Mouse (Mus musculus) embryonic facial prominence, embryonic 13.5 days (tissue): ENCODE results near the gene Ranbp9. TPM values are rescaled to one million over a fixed set of nuclear protein-coding genes. Genes with fewer than 3 reads are reported as not detected.

Source experiments
- ATAC-seq: fragments of 200-750 bp; cut with Nextera tagmentation; 2 replicates; pipeline ENCODE4 v1.8.0; 2017; ENCODE audit warnings: low read depth; ENCODE audit not compliant: insufficient number of reproducible peaks, insufficient read depth, low FRiP score, low TSS enrichment
- H3K27ac ChIP-seq: fragments of 300-500 bp; sonication (generic); 2 replicates; pipeline ENCODE4 v1.5.1; 2015; ENCODE audit warnings: moderate library complexity, mild to moderate bottlenecking, inconsistent platforms
- H3K27me3 ChIP-seq: fragments of 300-500 bp; sonication (generic); 2 replicates; pipeline ENCODE4 v1.6.1; 2015; ENCODE audit warnings: mild to moderate bottlenecking, inconsistent platforms
- H3K36me3 ChIP-seq: fragments of 300-500 bp; sonication (generic); 2 replicates; pipeline ENCODE4 v1.6.1; 2015; ENCODE audit warnings: mild to moderate bottlenecking, inconsistent platforms
- H3K4me1 ChIP-seq: fragments of 300-500 bp; sonication (generic); 2 replicates; pipeline ENCODE4 v1.6.1; 2015; ENCODE audit warnings: inconsistent platforms
- H3K4me2 ChIP-seq: fragments of 300-500 bp; sonication (generic); 2 replicates; pipeline ENCODE4 v1.6.1; 2015; ENCODE audit warnings: moderate library complexity, mild to moderate bottlenecking, inconsistent platforms
- H3K4me3 ChIP-seq: fragments of 300-500 bp; sonication (generic); 2 replicates; pipeline ENCODE4 v1.5.1; 2015; ENCODE audit warnings: mild to moderate bottlenecking, inconsistent platforms
- H3K9ac ChIP-seq: fragments of 300-500 bp; sonication (generic); 2 replicates; pipeline ENCODE4 v1.6.1; 2015; ENCODE audit warnings: mild to moderate bottlenecking, inconsistent platforms
- H3K9me3 ChIP-seq: fragments of 300-500 bp; sonication (generic); 2 replicates; pipeline ENCODE4 v1.6.1; 2016; ENCODE audit warnings: inconsistent platforms
- WGBS: fragments of 180-500 bp; shearing (Covaris S2); methylation state at CpG from one replicate; pipeline ENCODE4 v1.1.7; 2015; ENCODE audit warnings: mixed read lengths; 5-methylcytosine and 5-hydroxymethylcytosine counted together
- polyA plus RNA-seq: library from polyadenylated mRNA; unstranded; fragments of >200 nt; fragmentation: Nextera tagmentation; extraction: Ambion mirVana; gene quantifications from 2 replicates; pipeline ENCODE4 v1.2.1, GENCODE M21; 2015

Ranbp9 gene
- polyA plus RNA-seq, 1 experiment from 2014 or later: 11.1 TPM

- no peak overlapping the region for H3K27ac ChIP-seq
- peaks cover 8% of the 10 kb centered on the region for H3K4me1 ChIP-seq
- WGBS: 92% methylated on average over 5 of the region's 5 CpGs
Observed at GRCm38 (mm10) chr13:43516119-43516518, 35.0 kb upstream of the Ranbp9 start.

GRCm38 (mm10) chr13:43514950-43515358 is 33.9 kb upstream of the Ranbp9 start:
- H3K4me2 ChIP-seq: no peak overlapping the region
- no peak overlapping the region for H3K27ac ChIP-seq
- H3K4me1 ChIP-seq: no peaks in the 10 kb centered on the region; the same call in none of the 2 replicates
- WGBS: 77% methylated on average over 8 of the region's 8 CpGs
- H3K4me3 ChIP-seq: no peak overlapping the region
- no peaks in the 10 kb centered on the region for H3K36me3 ChIP-seq
- H3K9me3 ChIP-seq: peaks cover 3% of the 10 kb centered on the region; the same call in 1 of the 2 replicates
- no peak overlapping the region for H3K9ac ChIP-seq
- ATAC-seq: no peak
- H3K27me3 ChIP-seq: no peaks in the 10 kb centered on the region

More at GRCm38 (mm10) chr13:43516119-43516518, 35.0 kb upstream of the Ranbp9 start:
- Histone ChIP-seq H3K9me3 (peaks cover 3% of the 10 kb centered on the region; the same call in 1 of the 2 replicates), H3K36me3 (no peaks in the 10 kb centered on the region), H3K4me2 (no peak overlapping the region), H3K4me3 (no peak overlapping the region), H3K27me3 (no peaks in the 10 kb centered on the region), H3K9ac (no peak overlapping the region)
- no peak for ATAC-seq

- Histone ChIP-seq H3K4me3 (no peak overlapping the region), H3K27me3 (no peaks in the 10 kb centered on the region), H3K27ac (no peak overlapping the region), H3K36me3 (no peaks in the 10 kb centered on the region), H3K4me1 (no peaks in the 10 kb centered on the region), H3K9me3 (peaks cover 3% of the 10 kb centered on the region; the same call in 1 of the 2 replicates), H3K9ac (no peak overlapping the region), H3K4me2 (no peak overlapping the region)
- 81% methylated on average over 3 of the region's 3 CpGs for WGBS
- ATAC-seq: no peak
Observed at GRCm38 (mm10) chr13:43512736-43513135, 31.7 kb upstream of the Ranbp9 start.

GRCm38 (mm10) chr13:43505798-43506197 is 24.7 kb upstream of the Ranbp9 start:
- no peaks in the 10 kb centered on the region for H3K36me3 ChIP-seq

GRCm38 (mm10) chr13:43503395-43503850 is 22.3 kb upstream of the Ranbp9 start:
- Histone ChIP-seq H3K27me3 (no peaks in the 10 kb centered on the region), H3K4me1 (peaks cover 17% of the 10 kb centered on the region), H3K36me3 (no peaks in the 10 kb centered on the region), H3K4me2 (peak overlapping the region; percentile 66), H3K9ac (peak overlapping the region; percentile 63), H3K9me3 (no peaks in the 10 kb centered on the region), H3K27ac (peak overlapping the region; percentile 62; the same call in 1 of the 2 replicates), H3K4me3 (peak overlapping the region; percentile 33)
- 0 out of 2 replicates have a peak, but pooled peaks have one; percentile 37 for ATAC-seq
- WGBS: 1% methylated on average over 19 of the region's 19 CpGs

More at GRCm38 (mm10) chr13:43505798-43506197, 24.7 kb upstream of the Ranbp9 start:
- no peak for ATAC-seq
- no peak overlapping the region for H3K4me3 ChIP-seq
- H3K27me3 ChIP-seq: no peaks in the 10 kb centered on the region
- no peak overlapping the region for H3K27ac ChIP-seq
- peaks cover 17% of the 10 kb centered on the region for H3K4me1 ChIP-seq
- no peak overlapping the region for H3K4me2 ChIP-seq
- no peak overlapping the region for H3K9ac ChIP-seq
- 91% methylated on average over 3 of the region's 3 CpGs for WGBS
- no peaks in the 10 kb centered on the region for H3K9me3 ChIP-seq

GRCm38 (mm10) chr13:43501601-43502000 is 20.5 kb upstream of the Ranbp9 start:
- H3K4me2 ChIP-seq: no peak overlapping the region
- 75% methylated on average over 5 of the region's 5 CpGs for WGBS

GRCm38 (mm10) chr13:43500483-43500850 is 19.4 kb upstream of the Ranbp9 start:
- H3K27ac ChIP-seq: no peak overlapping the region
- no peak overlapping the region for H3K9ac ChIP-seq
- no peak overlapping the region for H3K4me3 ChIP-seq
- no peaks in the 10 kb centered on the region for H3K36me3 ChIP-seq
- H3K27me3 ChIP-seq: no peaks in the 10 kb centered on the region
- no peak for ATAC-seq
- H3K4me1 ChIP-seq: peaks cover 17% of the 10 kb centered on the region
- WGBS: 94% methylated on average over 4 of the region's 4 CpGs
- H3K4me2 ChIP-seq: no peak overlapping the region
- H3K9me3 ChIP-seq: peaks cover 4% of the 10 kb centered on the region; the same call in 1 of the 2 replicates

More at GRCm38 (mm10) chr13:43501601-43502000, 20.5 kb upstream of the Ranbp9 start:
- Histone ChIP-seq H3K9ac (no peak overlapping the region), H3K9me3 (peaks cover 4% of the 10 kb centered on the region; the same call in 1 of the 2 replicates), H3K27ac (no peak overlapping the region), H3K4me1 (peaks cover 17% of the 10 kb centered on the region), H3K36me3 (no peaks in the 10 kb centered on the region), H3K27me3 (no peaks in the 10 kb centered on the region), H3K4me3 (no peak overlapping the region)
- no peak for ATAC-seq

- Histone ChIP-seq H3K27me3 (no peaks in the 10 kb centered on the region), H3K9ac (no peak overlapping the region), H3K4me1 (peaks cover 17% of the 10 kb centered on the region), H3K27ac (no peak overlapping the region), H3K36me3 (no peaks in the 10 kb centered on the region), H3K4me3 (no peak overlapping the region), H3K4me2 (no peak overlapping the region), H3K9me3 (peaks cover 4% of the 10 kb centered on the region; the same call in 1 of the 2 replicates)
- 68% methylated on average over 7 of the region's 7 CpGs for WGBS
- ATAC-seq: no peak
Observed at GRCm38 (mm10) chr13:43499731-43500482, 18.8 kb upstream of the Ranbp9 start.

- Histone ChIP-seq H3K4me1 (peaks cover 10% of the 10 kb centered on the region), H3K9me3 (peaks cover 4% of the 10 kb centered on the region; the same call in 1 of the 2 replicates), H3K9ac (no peak overlapping the region), H3K27ac (no peak overlapping the region), H3K4me2 (no peak overlapping the region), H3K4me3 (no peak overlapping the region), H3K27me3 (no peaks in the 10 kb centered on the region), H3K36me3 (no peaks in the 10 kb centered on the region)
- ATAC-seq: no peak
- 58% methylated on average over 14 of the region's 14 CpGs for WGBS
Observed at GRCm38 (mm10) chr13:43498849-43499248, 17.8 kb upstream of the Ranbp9 start.

- Histone ChIP-seq H3K4me1 (peaks cover 6% of the 10 kb centered on the region; the same call in 1 of the 2 replicates), H3K4me2 (no peak overlapping the region), H3K27me3 (no peaks in the 10 kb centered on the region), H3K9me3 (peaks cover 4% of the 10 kb centered on the region; the same call in 1 of the 2 replicates), H3K27ac (no peak overlapping the region), H3K36me3 (no peaks in the 10 kb centered on the region), H3K9ac (no peak overlapping the region), H3K4me3 (no peak overlapping the region)
- WGBS: 98% methylated on average over 3 of the region's 3 CpGs
- no peak for ATAC-seq
Observed at GRCm38 (mm10) chr13:43497769-43498168, 16.7 kb upstream of the Ranbp9 start.

GRCm38 (mm10) chr13:43496660-43497059 is 15.6 kb upstream of the Ranbp9 start:
- H3K9me3 ChIP-seq: peaks cover 4% of the 10 kb centered on the region; the same call in 1 of the 2 replicates
- H3K27me3 ChIP-seq: no peaks in the 10 kb centered on the region
- WGBS: 0% methylated on average over 2 of the region's 2 CpGs
- H3K4me1 ChIP-seq: peaks cover 6% of the 10 kb centered on the region; the same call in 1 of the 2 replicates
- no peak overlapping the region for H3K27ac ChIP-seq
- no peak overlapping the region for H3K9ac ChIP-seq
- H3K4me3 ChIP-seq: no peak overlapping the region
- no peak overlapping the region for H3K4me2 ChIP-seq
- no peak for ATAC-seq
- H3K36me3 ChIP-seq: no peaks in the 10 kb centered on the region

GRCm38 (mm10) chr13:43495645-43496044 is 14.6 kb upstream of the Ranbp9 start:
- H3K36me3 ChIP-seq: no peaks in the 10 kb centered on the region
- H3K9me3 ChIP-seq: peaks cover 4% of the 10 kb centered on the region; the same call in 1 of the 2 replicates
- peaks cover 6% of the 10 kb centered on the region; the same call in 1 of the 2 replicates for H3K4me1 ChIP-seq
- H3K4me2 ChIP-seq: no peak overlapping the region
- 84% methylated on average over 7 of the region's 7 CpGs for WGBS
- no peak overlapping the region for H3K9ac ChIP-seq
- no peak overlapping the region for H3K27ac ChIP-seq
- no peak for ATAC-seq
- no peaks in the 10 kb centered on the region for H3K27me3 ChIP-seq
- no peak overlapping the region for H3K4me3 ChIP-seq
